Mouse (Mus musculus) midbrain, embryonic 15.5 days (tissue): ENCODE measurements around the gene Fgf11. TPM values are rescaled to one million over a fixed set of nuclear protein-coding genes. Genes with fewer than 3 reads are reported as not detected.

Source experiments
- ATAC-seq: fragments of 200-750 bp; cut with Nextera tagmentation; replicated peaks from 2 replicates; pipeline ENCODE4 v1.8.0; 2017; ENCODE audit warnings: moderate TSS enrichment
- H3K27ac ChIP-seq: fragments of 300-500 bp; sonication (generic); 2 replicates; pipeline ENCODE4 v1.5.1; 2015; ENCODE audit warnings: mild to moderate bottlenecking, inconsistent platforms
- H3K27me3 ChIP-seq: fragments of 300-500 bp; sonication (generic); replicated peaks from 2 replicates; pipeline ENCODE4 v1.6.1; 2015; ENCODE audit warnings: inconsistent platforms
- H3K36me3 ChIP-seq: fragments of 300-500 bp; sonication (generic); replicated peaks from 2 replicates; pipeline ENCODE4 v1.6.1; 2015; ENCODE audit warnings: inconsistent platforms
- H3K4me1 ChIP-seq: fragments of 300-500 bp; sonication (generic); 2 replicates; pipeline ENCODE4 v1.6.1; 2015; ENCODE audit warnings: inconsistent platforms
- H3K4me2 ChIP-seq: fragments of 300-500 bp; sonication (generic); 2 replicates; pipeline ENCODE4 v1.6.1; 2015; ENCODE audit warnings: inconsistent platforms, mild to moderate bottlenecking, moderate library complexity
- H3K4me3 ChIP-seq: fragments of 300-500 bp; sonication (generic); 2 replicates; pipeline ENCODE4 v1.5.1; 2015; ENCODE audit warnings: mild to moderate bottlenecking, inconsistent platforms
- H3K9ac ChIP-seq: fragments of 300-500 bp; sonication (generic); 2 replicates; pipeline ENCODE4 v1.6.1; 2015; ENCODE audit warnings: mild to moderate bottlenecking, inconsistent platforms
- H3K9me3 ChIP-seq: fragments of 300-500 bp; sonication (generic); 2 replicates; pipeline ENCODE4 v1.6.1; 2016; ENCODE audit warnings: inconsistent platforms
- WGBS: fragments of 180-500 bp; shearing (Covaris S2); methylation state at CpG from one replicate; pipeline ENCODE4 v1.1.7; 2015; ENCODE audit warnings: mixed read lengths; 5-methylcytosine and 5-hydroxymethylcytosine counted together
- polyA plus RNA-seq: library from polyadenylated mRNA; unstranded; fragments of >200 nt; fragmentation: Nextera tagmentation; extraction: Ambion mirVana; gene quantifications from 2 replicates; pipeline ENCODE4 v1.2.1, GENCODE M21; 2015

The Fgf11 gene
- polyA plus RNA-seq, 1 experiment from 2014 or later, result 4.5 TPM

DNA sequence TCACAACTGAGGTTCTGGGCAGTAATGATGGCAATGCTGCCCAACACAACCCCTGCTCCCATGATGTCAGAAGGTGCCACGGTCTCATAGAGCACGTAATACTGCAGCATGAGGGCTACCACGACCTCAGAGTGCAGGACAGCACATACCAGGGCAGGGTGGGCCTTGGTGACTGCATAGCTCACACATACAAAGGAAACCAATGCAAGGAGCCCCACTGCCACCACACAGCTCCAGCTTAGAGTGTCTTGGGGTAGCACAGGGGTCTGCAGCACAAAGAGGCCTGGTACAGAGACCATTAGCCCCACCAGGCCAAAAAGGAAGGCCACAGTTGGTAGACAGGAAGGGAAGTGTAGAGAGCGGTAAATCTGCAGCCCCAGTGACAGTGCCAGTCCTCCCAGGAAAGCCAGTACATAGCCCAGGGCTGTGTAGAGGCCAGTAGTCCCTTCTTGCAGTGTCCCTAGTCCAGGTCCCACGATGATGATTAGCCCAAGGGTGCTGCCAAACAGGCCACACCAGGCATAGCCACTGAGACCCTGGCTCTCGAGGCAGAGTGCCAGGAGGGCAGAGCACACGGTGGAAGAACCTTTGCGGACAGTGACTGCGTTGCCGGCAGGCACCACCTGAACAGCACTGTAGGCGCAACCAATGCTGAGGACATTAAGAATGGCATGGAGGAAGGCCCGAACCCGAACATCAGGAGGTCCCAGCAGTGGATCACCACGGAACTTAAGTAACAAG, 41.3 kb downstream of the Fgf11 start:
- peaks cover 44% of the 10 kb centered on the region for H3K4me1 ChIP-seq
- peak overlapping the region; percentile 99 for H3K27ac ChIP-seq
- H3K4me2 ChIP-seq, result peak overlapping the region; percentile 81
- no peaks in the 10 kb centered on the region for H3K9me3 ChIP-seq
- H3K36me3 ChIP-seq, result no peaks in the 10 kb centered on the region
- no peaks in the 10 kb centered on the region for H3K27me3 ChIP-seq
- H3K9ac ChIP-seq, result peak overlapping the region; percentile 76
- ATAC-seq, result no peak
- WGBS, result 75% methylated on average over 14 of the region's 14 CpGs
- peak overlapping the region; percentile 48; the same call in 1 of the 2 replicates for H3K4me3 ChIP-seq

- peak overlapping the region; percentile 81 for H3K4me2 ChIP-seq
- peak; percentile 87 for ATAC-seq
- peak overlapping the region; percentile 48 for H3K4me3 ChIP-seq
- H3K9ac ChIP-seq, result peak overlapping the region; percentile 76
- no peaks in the 10 kb centered on the region for H3K9me3 ChIP-seq
- no peaks in the 10 kb centered on the region for H3K27me3 ChIP-seq
- H3K36me3 ChIP-seq, result no peaks in the 10 kb centered on the region
- peaks cover 51% of the 10 kb centered on the region for H3K4me1 ChIP-seq
- WGBS, result under 1% methylated on average over 37 of the region's 37 CpGs
- peak overlapping the region; percentile 99 for H3K27ac ChIP-seq
These were observed 42.5 kb downstream of the Fgf11 start for GRCm38 (mm10) chr11:69758971-69759721.

DNA sequence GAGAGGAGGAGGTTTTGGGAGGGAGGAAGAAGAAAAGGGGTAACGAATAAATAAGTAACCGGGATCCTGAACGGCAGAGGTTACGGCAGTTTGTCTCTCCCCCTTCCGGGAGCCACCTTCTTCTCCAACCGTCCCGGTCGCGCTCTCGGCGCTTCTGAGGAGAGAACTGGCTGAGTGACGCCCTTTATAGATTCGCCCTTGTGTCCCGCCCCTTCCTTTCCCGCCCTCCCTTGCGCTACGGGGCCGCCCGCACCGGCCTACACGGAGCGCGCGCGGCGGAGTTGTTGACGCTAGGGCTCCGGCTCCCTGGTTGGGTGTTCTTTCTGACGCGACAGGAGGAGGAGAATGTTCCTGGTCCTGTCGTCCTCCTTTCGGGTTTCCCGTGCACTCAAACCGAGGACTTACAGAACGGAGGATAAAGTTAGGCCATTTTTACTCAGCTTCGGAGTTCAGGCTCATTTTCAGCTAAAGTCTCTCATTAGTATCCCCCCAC, 43.1 kb downstream of the Fgf11 start, which contains the start of gene Polr2a:
Polr2a (minus strand) TSS at position 160 of the 493 bp plus-strand sequence.
- WGBS, result under 1% methylated on average over 36 of the region's 36 CpGs
- Histone ChIP-seq H3K4me1 (peaks cover 52% of the 10 kb centered on the region), H3K9me3 (no peaks in the 10 kb centered on the region), H3K4me2 (peak within 1 kb of the TSS; percentile 81), H3K9ac (peak within 1 kb of the TSS; percentile 76), H3K4me3 (peak within 1 kb of the TSS; percentile 48), H3K27me3 (no peaks in the 10 kb centered on the region), H3K36me3 (no peaks in the 10 kb centered on the region), H3K27ac (peak within 1 kb of the TSS; percentile 99)
- peak; percentile 96 for ATAC-seq

GRCm38 (mm10) chr11:69758090-69758456, 43.6 kb downstream of the Fgf11 start:
- Histone ChIP-seq H3K9me3 (no peaks in the 10 kb centered on the region), H3K9ac (peak overlapping the region; percentile 76), H3K4me3 (peak overlapping the region; percentile 48), H3K27ac (peak overlapping the region; percentile 99), H3K27me3 (no peaks in the 10 kb centered on the region), H3K36me3 (no peaks in the 10 kb centered on the region), H3K4me1 (peaks cover 54% of the 10 kb centered on the region), H3K4me2 (peak overlapping the region; percentile 81)
- peak; percentile 87 for ATAC-seq
- under 1% methylated on average over 25 of the region's 26 CpGs for WGBS

- no peak for ATAC-seq
- peak overlapping the region; percentile 48 for H3K4me3 ChIP-seq
- no peaks in the 10 kb centered on the region for H3K27me3 ChIP-seq
- WGBS, result 43% methylated on average over 9 of the region's 9 CpGs
- no peaks in the 10 kb centered on the region for H3K36me3 ChIP-seq
- peaks cover 60% of the 10 kb centered on the region for H3K4me1 ChIP-seq
- peak overlapping the region; percentile 81 for H3K4me2 ChIP-seq
- no peaks in the 10 kb centered on the region for H3K9me3 ChIP-seq
- H3K9ac ChIP-seq, result peak overlapping the region; percentile 76
- H3K27ac ChIP-seq, result peak overlapping the region; percentile 99
These were observed 44.2 kb downstream of the Fgf11 start for GRCm38 (mm10) chr11:69757303-69758089.

DNA sequence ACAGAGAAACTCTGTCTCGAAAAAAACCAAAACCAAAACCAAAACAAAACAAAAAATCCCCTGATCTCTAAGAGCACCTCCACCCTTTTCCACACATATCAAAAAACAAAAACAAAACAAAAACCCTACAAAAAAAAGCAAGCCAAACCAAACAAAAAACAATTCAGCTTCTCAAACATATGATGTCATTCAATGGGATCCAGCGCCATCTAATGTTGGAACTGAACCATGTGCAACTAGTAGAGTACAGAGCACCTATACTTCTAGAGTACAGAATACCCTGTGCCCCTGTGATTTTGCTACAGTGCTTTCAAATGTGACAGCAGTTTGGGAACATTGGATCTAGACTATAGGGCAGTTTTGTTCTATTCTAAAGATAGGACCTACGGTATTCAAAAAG, 47.0 kb downstream of the Fgf11 start:
- ATAC-seq, result no peak
- H3K4me1 ChIP-seq, result peaks cover 49% of the 10 kb centered on the region
- 0 out of 2 replicates have a peak overlapping the region, but pooled peaks have one; percentile 5 for H3K4me3 ChIP-seq
- H3K27me3 ChIP-seq, result no peaks in the 10 kb centered on the region
- H3K27ac ChIP-seq, result no peak overlapping the region
- no peaks in the 10 kb centered on the region for H3K9me3 ChIP-seq
- H3K4me2 ChIP-seq, result peak overlapping the region; percentile 81; the same call in 1 of the 2 replicates
- no peaks in the 10 kb centered on the region for H3K36me3 ChIP-seq
- 58% methylated on average over 3 of the region's 3 CpGs for WGBS
- H3K9ac ChIP-seq, result no peak overlapping the region

DNA sequence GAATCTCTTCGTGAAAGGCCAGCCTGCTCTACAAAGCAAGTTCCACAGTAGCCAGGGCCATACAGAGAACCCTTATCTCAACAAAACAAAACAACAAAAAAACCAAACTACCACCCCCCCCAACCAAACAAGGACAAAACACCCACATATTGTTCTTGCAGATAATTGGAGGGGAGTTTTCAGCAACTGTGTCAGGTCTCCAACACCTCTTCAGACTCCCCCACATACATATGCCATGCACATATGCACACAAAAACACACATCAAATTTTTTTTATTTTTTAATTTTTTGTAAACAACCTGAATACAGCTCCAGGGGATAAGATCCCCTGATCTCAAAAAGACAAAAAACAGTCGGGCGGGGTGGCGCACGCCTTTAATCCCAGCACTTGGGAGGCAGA, 47.4 kb downstream of the Fgf11 start:
- H3K4me3 ChIP-seq, result no peak overlapping the region
- no peak overlapping the region for H3K27ac ChIP-seq
- H3K4me1 ChIP-seq, result peaks cover 46% of the 10 kb centered on the region
- H3K36me3 ChIP-seq, result no peaks in the 10 kb centered on the region
- H3K9ac ChIP-seq, result no peak overlapping the region
- 87% methylated on average over 5 of the region's 5 CpGs for WGBS
- H3K27me3 ChIP-seq, result no peaks in the 10 kb centered on the region
- no peaks in the 10 kb centered on the region for H3K9me3 ChIP-seq
- H3K4me2 ChIP-seq, result peak overlapping the region; percentile 81; the same call in 1 of the 2 replicates
- ATAC-seq, result no peak

GRCm38 (mm10) chr11:69752686-69753085, 49.0 kb downstream of the Fgf11 start:
- Histone ChIP-seq H3K36me3 (peaks cover 2% of the 10 kb centered on the region; the same call in 1 of the 2 replicates), H3K27me3 (no peaks in the 10 kb centered on the region), H3K4me3 (no peak overlapping the region), H3K4me1 (peaks cover 45% of the 10 kb centered on the region), H3K27ac (no peak overlapping the region), H3K9ac (no peak overlapping the region), H3K4me2 (no peak overlapping the region), H3K9me3 (no peaks in the 10 kb centered on the region)
- no peak for ATAC-seq

DNA sequence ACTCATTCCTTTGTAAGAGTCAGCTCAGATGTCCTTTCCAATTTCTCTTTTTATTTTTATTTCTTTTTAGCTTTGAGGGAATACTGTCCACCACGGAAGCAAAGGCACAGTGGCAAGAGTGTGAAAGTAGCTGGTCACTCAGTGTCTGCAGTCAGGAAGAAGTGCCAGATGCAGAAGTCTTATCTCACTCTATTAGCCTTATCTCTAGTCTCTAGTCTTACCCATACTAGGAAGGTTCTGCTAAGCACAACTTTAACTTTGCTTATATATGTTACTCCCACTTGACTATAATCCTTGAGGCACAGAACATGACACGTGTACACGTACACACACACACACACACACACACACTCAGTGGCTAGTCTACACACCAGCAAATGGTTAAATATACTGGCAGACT, 50.0 kb downstream of the Fgf11 start:
- Histone ChIP-seq H3K4me2 (no peak overlapping the region), H3K27me3 (no peaks in the 10 kb centered on the region), H3K9ac (no peak overlapping the region), H3K27ac (no peak overlapping the region), H3K36me3 (peaks cover 10% of the 10 kb centered on the region), H3K4me3 (no peak overlapping the region), H3K9me3 (no peaks in the 10 kb centered on the region), H3K4me1 (peaks cover 35% of the 10 kb centered on the region)
- no peak for ATAC-seq
- 85% methylated on average over 3 of the region's 3 CpGs for WGBS
